Mouse (Mus musculus) kidney, adult 2 months (tissue): Measurements from ENCODE around the gene Slc25a11.

ENCODE experiments used
- CTCF ChIP-seq: fragments of 200-500 bp; conservative IDR thresholded peaks from 2 replicates; pipeline ENCODE4 v1.5.1; 2011; ENCODE audit warnings: low read depth, mild to moderate bottlenecking, control low read depth, low read length, moderate library complexity, mixed read lengths; ENCODE audit not compliant: insufficient read depth, insufficient read length
- POLR2A ChIP-seq: fragments of 200-500 bp; IDR thresholded peaks from one replicate; pipeline ENCODE4 v1.6.1; 2011; ENCODE audit warnings: low read depth, low read length, control low read depth

- TF ChIP-seq POLR2A (no peak), CTCF (no peak)
Measured at GRCm38 (mm10) chr11:70638714-70639278, 8.5 kb downstream of the Slc25a11 start, which contains the start of gene Gp1ba.
